Mouse (Mus musculus): ENCODE data around the gene 2310022B05Rik.

DNA sequence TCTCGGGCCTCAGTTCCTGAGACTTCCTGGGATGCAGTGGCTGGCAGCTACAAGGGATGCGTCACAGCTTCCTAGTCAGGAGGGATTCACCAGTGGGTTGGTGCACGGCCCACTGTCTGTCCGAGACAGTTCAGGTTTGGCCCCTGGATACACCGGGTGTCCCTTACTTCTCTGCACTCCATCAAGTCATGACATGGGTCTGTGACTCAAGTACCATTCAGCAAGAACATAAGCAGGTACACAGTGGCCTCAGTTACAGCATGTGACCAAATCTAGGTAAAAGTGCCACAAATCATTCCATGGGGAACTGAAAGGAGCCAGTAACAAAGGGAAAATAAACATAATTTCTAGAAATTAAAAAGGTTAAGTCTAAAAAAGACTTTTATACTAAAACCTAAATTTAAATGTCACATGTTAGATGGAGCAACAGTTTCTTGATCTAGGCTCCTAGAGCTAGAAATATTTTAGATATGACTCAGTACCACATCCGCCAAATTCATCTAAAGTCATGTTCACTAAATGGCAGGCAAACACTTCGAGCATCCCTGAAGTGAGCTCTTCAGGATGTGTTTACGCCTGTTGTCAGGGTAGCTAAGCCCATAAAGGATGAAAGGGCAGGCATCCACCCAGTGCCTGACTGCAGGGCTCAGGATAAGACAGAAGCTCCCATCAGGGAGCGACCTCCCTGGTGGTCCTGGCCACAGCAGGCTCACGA lies 18.1 kb upstream of the 2310022B05Rik start:
- TF ChIP-seq CTCF (IDR thresholded peaks at IDR 0.05) (no peak), EP300 (IDR thresholded peaks at IDR 0.05; ENCODE audit: insufficient read depth, low read depth, low read length) (no peak)
